In genomic region chr2:17730957-17731830, GRCm38 (mm10) we compare ENCODE assay signal across 8 mouse cellular contexts. TPM values are rescaled to one million over a fixed set of nuclear protein-coding genes. Genes with fewer than 3 reads are reported as not detected.
DNase-seq lines count a peak whose midpoint lies in the region; ATAC-seq and TF ChIP-seq lines count a peak whose summit lies in the region.

Gene Nebl (minus strand): TSS chr2:17731464.

- peak within 1 kb of the TSS; percentile 85 for H3K27ac ChIP-seq in embryonic facial prominence, embryonic 10.5 days (replicated peaks)
- no peak within 1 kb of the TSS for H3K27ac ChIP-seq in heart, embryonic 14.5 days (replicated peaks in 1 of 2; ENCODE audit: control insufficient read depth in 1 of 2, insufficient read depth in 1 of 2, low read depth in 2 of 2, low read length in 2 of 2)
- H3K27ac ChIP-seq in layer of hippocampus, adult 2 months = peak within 1 kb of the TSS; percentile 98
- no peak within 1 kb of the TSS for H3K27ac ChIP-seq in liver, postnatal 0 days (ENCODE audit: low read depth)
- H3K27ac ChIP-seq in neural tube, embryonic 15.5 days (replicated peaks) = peak within 1 kb of the TSS; percentile 81

- H3K79me2 ChIP-seq in C2C12 (ENCODE audit: control insufficient read depth, insufficient read depth) = no peaks in the 10 kb centered on the region

- H3K36me3 ChIP-seq in C2C12 (ENCODE audit: control insufficient read depth, insufficient read depth) = no peaks in the 10 kb centered on the region
- H3K36me3 ChIP-seq in embryonic facial prominence, embryonic 10.5 days (replicated peaks) = no peaks in the 10 kb centered on the region
- H3K36me3 ChIP-seq in heart, embryonic 14.5 days (ENCODE audit: control insufficient read depth, insufficient read depth, low read length) = no peaks in the 10 kb centered on the region
- H3K36me3 ChIP-seq in liver, postnatal 0 days (replicated peaks; ENCODE audit: insufficient read depth, low read length) = no peaks in the 10 kb centered on the region
- H3K36me3 ChIP-seq in neural tube, embryonic 15.5 days = no peaks in the 10 kb centered on the region

- no peaks in the 10 kb centered on the region for H3K9me3 ChIP-seq in embryonic facial prominence, embryonic 10.5 days
- H3K9me3 ChIP-seq in heart, embryonic 14.5 days (ENCODE audit: control insufficient read depth, low read length) = no peaks in the 10 kb centered on the region
- H3K9me3 ChIP-seq in liver, postnatal 0 days (ENCODE audit: low read length) = no peaks in the 10 kb centered on the region
- no peaks in the 10 kb centered on the region for H3K9me3 ChIP-seq in neural tube, embryonic 15.5 days (replicated peaks)

- no peak for TF ChIP-seq CTCF in C2C12 (IDR thresholded peaks at IDR 0.05; ENCODE audit: control insufficient read depth, insufficient read depth, insufficient read length)
- TF ChIP-seq CTCF in layer of hippocampus, adult 2 months (conservative IDR thresholded peaks at IDR 0.05) = peak; percentile 64
- no peak for TF ChIP-seq CTCF in liver, postnatal 0 days (IDR thresholded peaks at IDR 0.05; ENCODE audit: low read depth)

- H3K4me2 ChIP-seq in heart, embryonic 14.5 days (ENCODE audit: low read length) = peak within 1 kb of the TSS; percentile 99
- peak within 1 kb of the TSS; percentile 76 for H3K4me2 ChIP-seq in liver, postnatal 0 days (ENCODE audit: low read depth, low read length)
- H3K4me2 ChIP-seq in neural tube, embryonic 15.5 days = peak within 1 kb of the TSS; percentile 94

- under 1% methylated on average over 59 of the region's 59 CpGs for WGBS in embryonic facial prominence, embryonic 10.5 days
- 1% methylated on average over 51 of the region's 59 CpGs for WGBS in heart, embryonic 14.5 days
- WGBS in liver, postnatal 0 days (ENCODE audit: insufficient replicate concordance) = 2% methylated on average over 55 of the region's 59 CpGs
- under 1% methylated on average over 56 of the region's 59 CpGs for WGBS in neural tube, embryonic 15.5 days

- H3ac ChIP-seq in C2C12 (ENCODE audit: control insufficient read depth, insufficient read length, low read depth) = peak within 1 kb of the TSS; percentile 34

- no peak for TF ChIP-seq EP300 in liver, postnatal 0 days (IDR thresholded peaks at IDR 0.05; ENCODE audit: low read depth)

- peaks cover 29% of the 10 kb centered on the region for H3K4me1 ChIP-seq in embryonic facial prominence, embryonic 10.5 days
- peaks cover 4 to 9% of the 10 kb centered on the region in 2 experiments; a peak in 3 of 4 replicates for H3K4me1 ChIP-seq in heart, embryonic 14.5 days (ENCODE audit: control insufficient read depth in 2 of 2, insufficient read depth in 2 of 2, low read length in 2 of 2)
- peaks cover 10% of the 10 kb centered on the region; the same call in 1 of the 2 replicates for H3K4me1 ChIP-seq in liver, postnatal 0 days (ENCODE audit: insufficient read depth)
- H3K4me1 ChIP-seq in neural tube, embryonic 15.5 days = peaks cover 18% of the 10 kb centered on the region

- peak within 1 kb of the TSS; percentile 62 for H3K9ac ChIP-seq in heart, embryonic 14.5 days (ENCODE audit: low read length)
- H3K9ac ChIP-seq in liver, postnatal 0 days (replicated peaks) = no peak within 1 kb of the TSS; the same call in 1 of the 2 replicates
- H3K9ac ChIP-seq in neural tube, embryonic 15.5 days (replicated peaks) = peak within 1 kb of the TSS; percentile 75

- H3K79me3 ChIP-seq in C2C12 (ENCODE audit: low read depth) = no peaks in the 10 kb centered on the region

- H3K4me3 ChIP-seq in C2C12 (ENCODE audit: insufficient read depth, poor library complexity, severe bottlenecking) = no peak within 1 kb of the TSS
- H3K4me3 ChIP-seq in embryonic facial prominence, embryonic 10.5 days = peak within 1 kb of the TSS; percentile 76
- H3K4me3 ChIP-seq in heart, embryonic 14.5 days (ENCODE audit: control insufficient read depth in 1 of 2, insufficient read depth in 1 of 2, low read depth in 1 of 2, low read length in 2 of 2) = peak within 1 kb of the TSS; percentile 66 to 70
- H3K4me3 ChIP-seq in layer of hippocampus, adult 2 months = peak within 1 kb of the TSS; percentile 96
- peak within 1 kb of the TSS; percentile 48 for H3K4me3 ChIP-seq in liver, postnatal 0 days (ENCODE audit: low read depth, low read length)
- H3K4me3 ChIP-seq in neural tube, embryonic 15.5 days (replicated peaks) = peak within 1 kb of the TSS; percentile 78

- H3K27me3 ChIP-seq in C2C12 (ENCODE audit: control insufficient read depth, insufficient read depth, insufficient read length) = no peaks in the 10 kb centered on the region
- H3K27me3 ChIP-seq in embryonic facial prominence, embryonic 10.5 days (replicated peaks; ENCODE audit: low read depth, poor library complexity, severe bottlenecking) = peaks cover 64% of the 10 kb centered on the region
- H3K27me3 ChIP-seq in heart, embryonic 14.5 days (ENCODE audit: control insufficient read depth, insufficient read depth, low read length) = peaks cover 20% of the 10 kb centered on the region; the same call in 1 of the 2 replicates
- H3K27me3 ChIP-seq in liver, postnatal 0 days (ENCODE audit: insufficient read depth, low read length) = peaks cover 34% of the 10 kb centered on the region
- H3K27me3 ChIP-seq in neural tube, embryonic 15.5 days (replicated peaks) = peaks cover 3% of the 10 kb centered on the region; the same call in 1 of the 2 replicates

- DNase-seq in adrenal gland, adult (ENCODE audit: inconsistent age in 2 of 2, low spot score in 1 of 2) = peak; percentile 65 to 85
- DNase-seq in embryonic facial prominence, embryonic 10.5 days (ENCODE audit: low spot score) = peak; percentile 78
- DNase-seq in layer of hippocampus, adult 2 months (ENCODE audit: low spot score in 2 of 2) = peak; percentile 55 to 64
- DNase-seq in liver, postnatal 0 days = peak; percentile 49
- DNase-seq in urinary bladder, postnatal 36 days (ENCODE audit: low spot score in 2 of 2) = peak; percentile 14 to 25

- ATAC-seq in heart, embryonic 14.5 days (ENCODE audit: insufficient number of reproducible peaks, insufficient read depth, low FRiP score, low read depth) = peak; percentile 69
- peak; percentile 67; the same call in 1 of the 2 replicates for ATAC-seq in liver, postnatal 0 days
- ATAC-seq in neural tube, embryonic 15.5 days (ENCODE audit: low FRiP score) = peak; percentile 93

TF ChIP-seq in C2C12, 6 proteins besides CTCF, POLR2A, EP300 and RAD21:
- TF ChIP-seq USF1 (IDR thresholded peaks at IDR 0.05; ENCODE audit: low read depth) (no peak), FOSL1 (IDR thresholded peaks at IDR 0.05; ENCODE audit: insufficient read depth, low read length, poor library complexity, severe bottlenecking) (no peak), CEBPB (IDR thresholded peaks at IDR 0.05; ENCODE audit: low read depth) (no peak), MYOD1 (IDR thresholded peaks at IDR 0.05; ENCODE audit: control insufficient read depth, insufficient read length, low read depth) (no peak)

RNA-seq across cellular contexts. Expression of gene Nebl, which starts in this region (rescaled TPM):
- 0.50 TPM for polyA plus RNA-seq in C2C12 (2012; fragmentation: generic; extraction: Trizol)
- 6.6 and 6.7 TPM in 2 replicates for polyA plus RNA-seq in embryonic facial prominence, embryonic 10.5 days (2016; fragmentation: Nextera tagmentation; extraction: Ambion mirVana)
- polyA plus RNA-seq in heart, embryonic 14.5 days (2014; fragmentation: Nextera tagmentation; extraction: Ambion mirVana) = 346 and 364 TPM in 2 replicates
- 100 to 1,000 TPM; 148 to 159 TPM for total RNA-seq in layer of hippocampus, adult 2 months (2021)
- polyA plus RNA-seq in liver, postnatal 0 days (2015; fragmentation: Nextera tagmentation; extraction: Ambion mirVana) = 0.15 and 0.45 TPM in 2 replicates
- polyA plus RNA-seq in neural tube, embryonic 15.5 days (2015; fragmentation: Nextera tagmentation; extraction: Ambion mirVana) = 13.7 and 14.3 TPM in 2 replicates

Comparison
In these comparisons a context has a peak if more than half of its experiments do, and no peak if none do; other contexts are left out.
1. RNA of gene Nebl (polyA plus RNA-seq): 346 to 364 TPM in heart, embryonic 14.5 days; 13.7 to 14.3 TPM in neural tube, embryonic 15.5 days, 6.6 to 6.7 TPM in embryonic facial prominence, embryonic 10.5 days, 0.50 TPM in C2C12 (single experiment) and 0.15 to 0.45 TPM in liver, postnatal 0 days; every median in the first group is over 10 times any median in the second.
2. Peak in DNase-seq, ATAC-seq, H3K4me3 ChIP-seq and H3K4me2 ChIP-seq in liver, postnatal 0 days; RNA of the gene not detected or under 1 TPM.
3. DNase-seq: peak in every context shown above with its lines; median percentile 78 in embryonic facial prominence, embryonic 10.5 days; 75 in adrenal gland, adult; 60 in layer of hippocampus, adult 2 months; 49 in liver, postnatal 0 days; 20 in urinary bladder, postnatal 36 days.
4. H3K27ac ChIP-seq: peak in embryonic facial prominence, embryonic 10.5 days (single experiment), layer of hippocampus, adult 2 months (single experiment) and neural tube, embryonic 15.5 days (single experiment); none in heart, embryonic 14.5 days (0 of 2) and liver, postnatal 0 days (single experiment).
5. Peak in every context shown above with its lines, with median percentiles within 50 percentile points of each other: ATAC-seq and H3K4me2 ChIP-seq.